Mouse (Mus musculus): ENCODE measurements around the gene Mmp24. TPM values are rescaled to one million over a fixed set of nuclear protein-coding genes. Genes with fewer than 3 reads are reported as not detected.

Gene Mmp24
- polyA plus RNA-seq, 1 experiment from 2014 or later = not detected

- no peak for DNase-seq (ENCODE audit: low spot score)
- Histone ChIP-seq H3K9me3 (no peaks in the 10 kb centered on the region), H3K36me3 (peaks cover 87% of the 10 kb centered on the region), H3K27me3 (ENCODE audit: insufficient read depth, poor library complexity, severe bottlenecking) (no peaks in the 10 kb centered on the region), H3K4me1 (no peaks in the 10 kb centered on the region), H3K27ac (no peak overlapping the region), H3K4me3 (no peak overlapping the region)
- WGBS = 83% methylated on average over 5 of the region's 5 CpGs
Observed at GRCm38 (mm10) chr2:155852536-155852935, 77.4 kb downstream of the Mmp24 start.

GRCm38 (mm10) chr2:155860102-155860501 lies 85.0 kb downstream of the Mmp24 start:
- WGBS = 87% methylated on average over 7 of the region's 7 CpGs
- H3K9me3 ChIP-seq = no peaks in the 10 kb centered on the region
- no peak overlapping the region for H3K4me3 ChIP-seq
- H3K4me1 ChIP-seq = no peaks in the 10 kb centered on the region
- no peak overlapping the region for H3K27ac ChIP-seq
- H3K27me3 ChIP-seq (ENCODE audit: insufficient read depth, poor library complexity, severe bottlenecking) = no peaks in the 10 kb centered on the region
- H3K36me3 ChIP-seq = peaks cover 55% of the 10 kb centered on the region
- no peak for DNase-seq (ENCODE audit: low spot score)

GRCm38 (mm10) chr2:155861581-155861980 lies 86.4 kb downstream of the Mmp24 start:
- no peak for DNase-seq (ENCODE audit: low spot score)
- Histone ChIP-seq H3K36me3 (peaks cover 41% of the 10 kb centered on the region), H3K27me3 (ENCODE audit: insufficient read depth, poor library complexity, severe bottlenecking) (no peaks in the 10 kb centered on the region), H3K4me1 (no peaks in the 10 kb centered on the region), H3K9me3 (no peaks in the 10 kb centered on the region), H3K4me3 (no peak overlapping the region), H3K27ac (no peak overlapping the region)
- 84% methylated on average over 6 of the region's 6 CpGs for WGBS

DNA sequence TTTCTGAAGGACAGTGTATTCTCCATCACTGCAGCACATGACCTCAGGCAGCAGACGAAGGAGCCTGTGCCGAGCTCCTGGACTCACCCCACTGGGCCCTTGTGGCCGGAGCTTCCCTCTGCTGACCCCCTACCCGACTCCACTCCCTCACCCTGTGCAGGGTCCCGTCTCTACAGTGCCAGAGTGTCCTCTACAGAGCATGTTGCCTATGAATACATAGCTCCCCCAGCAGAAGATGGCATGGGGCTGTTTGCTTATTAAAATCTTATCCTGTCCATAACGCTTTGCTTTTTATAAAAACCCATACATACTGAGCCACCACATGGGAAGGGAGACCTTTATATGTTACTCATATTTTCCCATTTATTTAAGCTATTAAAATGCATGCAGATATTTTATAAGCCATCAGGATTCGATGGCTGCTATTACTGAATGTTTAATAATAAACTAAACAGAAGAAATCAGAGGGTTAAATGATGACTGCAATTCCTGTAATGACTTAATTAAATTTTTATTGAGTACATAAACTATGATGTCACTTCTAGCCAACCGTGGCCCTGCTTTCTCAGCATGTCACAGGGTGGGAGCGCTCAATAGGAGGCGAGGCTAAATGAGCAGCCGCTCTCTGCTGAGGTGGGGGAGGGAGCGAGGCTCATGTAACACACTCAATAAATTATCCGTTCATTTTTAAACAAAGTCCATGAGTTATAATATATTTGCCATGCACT lies 87.6 kb downstream of the Mmp24 start:
- no peaks in the 10 kb centered on the region for H3K4me1 ChIP-seq
- no peaks in the 10 kb centered on the region for H3K27me3 ChIP-seq (ENCODE audit: insufficient read depth, poor library complexity, severe bottlenecking)
- H3K4me3 ChIP-seq = no peak overlapping the region
- no peak overlapping the region for H3K27ac ChIP-seq
- H3K9me3 ChIP-seq = no peaks in the 10 kb centered on the region
- 88% methylated on average over 13 of the region's 13 CpGs for WGBS
- H3K36me3 ChIP-seq = peaks cover 40% of the 10 kb centered on the region
- no peak for DNase-seq (ENCODE audit: low spot score)

DNA sequence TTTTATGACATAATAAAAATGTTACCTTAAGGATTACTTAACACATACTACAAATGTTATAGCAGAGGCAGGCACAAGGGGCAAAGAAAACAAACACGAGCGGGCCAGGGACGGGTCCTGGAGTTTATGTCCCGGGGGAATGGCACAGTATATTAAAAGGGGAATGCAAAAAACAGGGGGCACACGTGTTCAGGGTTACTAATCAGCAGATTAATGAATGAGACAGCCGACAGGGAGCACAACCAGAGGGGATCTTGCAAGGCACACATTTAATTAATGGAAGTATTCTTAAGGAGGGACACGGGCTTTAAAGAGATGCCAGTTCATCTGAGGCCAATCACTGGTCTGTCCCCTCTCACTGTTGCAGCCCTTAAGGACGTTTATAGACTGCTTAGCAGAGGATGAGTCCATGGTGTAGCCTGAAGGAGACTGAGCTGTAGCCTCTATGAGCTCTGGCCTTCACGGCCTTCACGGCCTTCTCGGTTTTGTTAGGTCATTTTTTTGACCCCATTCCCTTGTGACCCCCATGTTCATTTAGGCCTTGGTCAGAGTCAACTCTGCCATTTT lies 88.2 kb downstream of the Mmp24 start:
- H3K4me1 ChIP-seq = no peaks in the 10 kb centered on the region
- H3K27ac ChIP-seq = no peak overlapping the region
- 81% methylated on average over 11 of the region's 11 CpGs for WGBS
- H3K36me3 ChIP-seq = peaks cover 41% of the 10 kb centered on the region
- DNase-seq (ENCODE audit: low spot score) = no peak
- no peaks in the 10 kb centered on the region for H3K27me3 ChIP-seq (ENCODE audit: insufficient read depth, poor library complexity, severe bottlenecking)
- no peaks in the 10 kb centered on the region for H3K9me3 ChIP-seq
- H3K4me3 ChIP-seq = no peak overlapping the region

Other genes with a start within 250 kb of the Mmp24 start
- gene Gss, start 182.5 kb upstream of the Mmp24 start, polyA plus RNA-seq (2016; fragmentation: Nextera tagmentation; extraction: Ambion mirVana) = 24.2 and 29.1 TPM in 2 replicates
- gene Myh7b, start 164.1 kb upstream of the Mmp24 start, polyA plus RNA-seq (2016; fragmentation: Nextera tagmentation; extraction: Ambion mirVana) = 12.4 and 15.7 TPM in 2 replicates
- 101 and 107 TPM in 2 replicates for gene Trpc4ap, start 83.0 kb upstream of the Mmp24 start, polyA plus RNA-seq (2016; fragmentation: Nextera tagmentation; extraction: Ambion mirVana)
- 31.5 and 34.4 TPM in 2 replicates for gene Edem2, start 45.9 kb upstream of the Mmp24 start, polyA plus RNA-seq (2016; fragmentation: Nextera tagmentation; extraction: Ambion mirVana)
- not detected in 2 replicates for gene Gm17581, start 39.5 kb upstream of the Mmp24 start, polyA plus RNA-seq (2016; fragmentation: Nextera tagmentation; extraction: Ambion mirVana)
- gene Procr, start 24.2 kb upstream of the Mmp24 start, polyA plus RNA-seq (2016; fragmentation: Nextera tagmentation; extraction: Ambion mirVana) = 5.3 and 6.6 TPM in 2 replicates
- gene BC029722, start 44.1 kb downstream of the Mmp24 start, polyA plus RNA-seq (2016; fragmentation: Nextera tagmentation; extraction: Ambion mirVana) = 7.9 and 9.5 TPM in 2 replicates
- 170 and 215 TPM in 2 replicates for gene Eif6, start 51.6 kb downstream of the Mmp24 start, polyA plus RNA-seq (2016; fragmentation: Nextera tagmentation; extraction: Ambion mirVana)
- 0.22 and 0.30 TPM in 2 replicates for gene Fam83c, start 59.5 kb downstream of the Mmp24 start, polyA plus RNA-seq (2016; fragmentation: Nextera tagmentation; extraction: Ambion mirVana)
- 100 and 112 TPM in 2 replicates for gene Uqcc1, start 155.0 kb downstream of the Mmp24 start, polyA plus RNA-seq (2016; fragmentation: Nextera tagmentation; extraction: Ambion mirVana)
- gene Gm15557, start 165.4 kb downstream of the Mmp24 start, polyA plus RNA-seq (2016; fragmentation: Nextera tagmentation; extraction: Ambion mirVana) = not detected in 2 replicates
- 0.25 and 0.29 TPM in 2 replicates for gene Gdf5, start 170.0 kb downstream of the Mmp24 start, polyA plus RNA-seq (2016; fragmentation: Nextera tagmentation; extraction: Ambion mirVana)
- 15.7 and 17.6 TPM in 2 replicates for gene Cep250, start 181.1 kb downstream of the Mmp24 start, polyA plus RNA-seq (2016; fragmentation: Nextera tagmentation; extraction: Ambion mirVana)
- 0.79 and 1.4 TPM in 2 replicates for gene 6430550D23Rik, start 232.6 kb downstream of the Mmp24 start, polyA plus RNA-seq (2016; fragmentation: Nextera tagmentation; extraction: Ambion mirVana)
- 179 and 186 TPM in 2 replicates for gene Ergic3, start 232.7 kb downstream of the Mmp24 start, polyA plus RNA-seq (2016; fragmentation: Nextera tagmentation; extraction: Ambion mirVana)

Data from heart, embryonic 10.5 days (tissue).